Mouse (Mus musculus) liver, postnatal 0 days (tissue): ENCODE results near the gene Nfatc3. TPM values are rescaled to one million over a fixed set of nuclear protein-coding genes. Genes with fewer than 3 reads are reported as not detected.

Experiments used
- ATAC-seq: fragments of 200-750 bp; cut with Nextera tagmentation; 2 replicates; pipeline ENCODE4 v1.8.0; 2017; ENCODE audit warnings: mild to moderate bottlenecking, moderate library complexity
- DNase-seq: peaks from one replicate; pipeline ENCODE4 v3.0.0-alpha.2; 2016
- H3K27ac ChIP-seq: fragments of 300-500 bp; sonication (generic); 2 replicates; pipeline ENCODE4 v1.5.1; 2014; ENCODE audit warnings: antibody characterized with exemption, moderate library complexity, mild to moderate bottlenecking, low read depth
- H3K27me3 ChIP-seq: fragments of 300-500 bp; sonication (generic); 2 replicates; pipeline ENCODE4 v1.6.1; 2014; ENCODE audit warnings: low read length, control low read depth, mixed read lengths; ENCODE audit not compliant: insufficient read depth
- H3K36me3 ChIP-seq: fragments of 300-500 bp; sonication (generic); replicated peaks from 2 replicates; pipeline ENCODE4 v1.6.1; 2014; ENCODE audit warnings: mild to moderate bottlenecking, control low read depth, low read length, moderate library complexity, mixed read lengths; ENCODE audit not compliant: insufficient read depth
- H3K4me1 ChIP-seq: fragments of 300-500 bp; sonication (generic); 2 replicates; pipeline ENCODE4 v1.6.1; 2014; ENCODE audit warnings: antibody characterized with exemption, mild to moderate bottlenecking, control low read depth; ENCODE audit not compliant: insufficient read depth
- H3K4me2 ChIP-seq: fragments of 300-500 bp; sonication (generic); 2 replicates; pipeline ENCODE4 v1.6.1; 2014; ENCODE audit warnings: low read depth, mild to moderate bottlenecking, low read length, moderate library complexity, mixed read lengths
- H3K4me3 ChIP-seq: fragments of 300-500 bp; sonication (generic); 2 replicates; pipeline ENCODE4 v1.5.1; 2014; ENCODE audit warnings: low read depth, low read length
- H3K9ac ChIP-seq: fragments of 300-500 bp; sonication (generic); replicated peaks from 2 replicates; pipeline ENCODE4 v1.6.1; 2014; ENCODE audit warnings: mild to moderate bottlenecking, moderate library complexity
- H3K9me3 ChIP-seq: fragments of 300-500 bp; sonication (generic); 2 replicates; pipeline ENCODE4 v1.6.1; 2016; ENCODE audit warnings: mild to moderate bottlenecking, control low read depth, low read length, mixed read lengths
- CTCF ChIP-seq: sonication (generic); IDR thresholded peaks from 2 replicates; pipeline ENCODE4 v1.5.1; 2016; ENCODE audit warnings: antibody characterized with exemption, low read depth
- EP300 ChIP-seq: IDR thresholded peaks from 2 replicates; pipeline ENCODE4 v1.6.1; 2016; ENCODE audit warnings: antibody characterized with exemption, low read depth, mild to moderate bottlenecking
- WGBS: fragments of 180-500 bp; shearing (Covaris S2); extraction: QIAGEN DNeasy Blood & Tissue Kit; methylation state at CpG from one replicate; pipeline ENCODE4 v1.1.7; 2014; ENCODE audit not compliant: insufficient replicate concordance; 5-methylcytosine and 5-hydroxymethylcytosine counted together
- polyA plus RNA-seq: library from polyadenylated mRNA; unstranded; fragments of >200 nt; fragmentation: Nextera tagmentation; extraction: Ambion mirVana; gene quantifications from 2 replicates; pipeline ENCODE4 v1.2.1, GENCODE M21; 2015

The Nfatc3 gene
- polyA plus RNA-seq, 1 experiment from 2014 or later = 2.3 TPM

DNA sequence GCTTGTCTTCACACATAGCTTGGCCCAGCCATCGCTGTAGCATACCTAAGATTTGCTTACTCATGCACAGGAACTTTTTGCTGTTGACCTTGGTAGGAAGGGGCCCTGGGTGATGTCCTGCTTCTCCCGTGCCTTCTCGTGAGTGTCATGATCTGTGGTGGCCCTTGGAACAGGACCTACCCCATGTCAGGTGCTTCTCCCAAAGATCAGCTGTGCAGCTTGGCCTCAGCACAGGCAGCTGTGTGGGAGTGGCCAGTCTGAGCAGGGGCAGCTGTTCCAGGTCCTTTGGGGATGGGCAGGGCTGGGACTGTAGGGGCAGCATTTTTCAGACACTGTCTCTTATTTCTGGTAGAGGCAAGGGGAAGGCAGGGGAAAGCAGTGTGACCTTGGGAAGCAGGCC, 14.5 kb upstream of the Nfatc3 start:
- Histone ChIP-seq H3K9ac (no peak overlapping the region), H3K4me3 (no peak overlapping the region), H3K4me2 (no peak overlapping the region), H3K4me1 (peaks cover 14% of the 10 kb centered on the region; the same call in 1 of the 2 replicates), H3K9me3 (no peaks in the 10 kb centered on the region), H3K36me3 (no peaks in the 10 kb centered on the region), H3K27ac (no peak overlapping the region), H3K27me3 (no peaks in the 10 kb centered on the region)
- TF ChIP-seq CTCF (no peak), EP300 (no peak)
- DNase-seq (no peak), ATAC-seq (no peak)
- 33% methylated on average over 3 of the region's 3 CpGs for WGBS

- Histone ChIP-seq H3K27ac (peak overlapping the region; percentile 80), H3K4me3 (no peak overlapping the region), H3K4me1 (peaks cover 14% of the 10 kb centered on the region; the same call in 1 of the 2 replicates), H3K4me2 (0 out of 2 replicates have a peak overlapping the region, but pooled peaks have one; percentile 22), H3K9ac (peak overlapping the region; percentile 44; the same call in 1 of the 2 replicates), H3K36me3 (0 out of 2 replicates have a peak, but pooled peaks cover 13% of the 10 kb centered on the region), H3K9me3 (no peaks in the 10 kb centered on the region), H3K27me3 (no peaks in the 10 kb centered on the region)
- TF ChIP-seq CTCF = no peak
- TF ChIP-seq EP300 = no peak
- ATAC-seq (peak; percentile 80), DNase-seq (peak; percentile 49)
- WGBS = 81% methylated on average over 11 of the region's 11 CpGs
These were observed 11.6 kb upstream of the Nfatc3 start for GRCm38 (mm10) chr8:106046872-106047559.

DNA sequence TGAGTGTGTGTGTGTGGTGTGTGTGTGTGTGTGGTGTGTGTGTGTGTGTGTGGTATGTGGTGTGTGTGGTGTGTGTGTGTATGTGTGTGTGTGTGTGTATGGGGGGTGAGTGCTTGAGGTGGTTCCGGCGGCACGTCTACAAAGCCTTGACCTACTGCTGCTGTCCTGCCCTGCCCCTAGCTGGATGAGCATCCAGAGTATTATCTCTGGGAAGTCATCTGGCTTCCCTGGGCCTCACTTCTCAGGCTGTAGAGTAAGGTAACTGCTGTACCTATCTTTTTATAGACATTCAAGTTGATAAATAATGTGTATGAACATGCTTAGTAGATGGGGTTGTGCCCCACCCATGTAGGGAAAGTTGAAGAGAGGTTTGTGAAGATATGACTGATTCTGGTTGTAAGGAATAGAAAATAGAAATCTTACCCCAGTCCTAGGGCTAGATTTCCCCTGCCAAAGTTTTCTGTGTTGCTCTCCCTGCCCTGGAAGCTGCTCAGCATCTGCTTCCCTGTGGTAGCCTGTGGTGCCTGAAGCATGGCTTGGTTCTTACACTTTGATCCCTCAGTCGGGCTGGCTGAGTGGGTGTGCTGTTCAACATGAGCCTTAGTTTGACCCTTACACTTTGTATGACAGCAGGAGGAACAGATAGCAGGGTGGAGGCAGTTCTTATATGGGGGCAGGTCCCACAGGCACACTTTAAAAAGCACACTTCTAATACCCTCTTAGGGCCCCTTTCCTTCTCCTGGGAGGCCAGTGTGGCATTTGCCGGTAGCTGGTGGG, 10.6 kb upstream of the Nfatc3 start:
- Histone ChIP-seq H3K9me3 (no peaks in the 10 kb centered on the region), H3K4me1 (peaks cover 14% of the 10 kb centered on the region; the same call in 1 of the 2 replicates), H3K27ac (peak overlapping the region; percentile 19), H3K27me3 (no peaks in the 10 kb centered on the region), H3K4me3 (no peak overlapping the region), H3K9ac (no peak overlapping the region), H3K36me3 (0 out of 2 replicates have a peak, but pooled peaks cover 13% of the 10 kb centered on the region), H3K4me2 (no peak overlapping the region)
- TF ChIP-seq EP300 (no peak), CTCF (no peak)
- DNase-seq (no peak), ATAC-seq (peak; percentile 48)
- WGBS = 58% methylated on average over 5 of the region's 5 CpGs

DNA sequence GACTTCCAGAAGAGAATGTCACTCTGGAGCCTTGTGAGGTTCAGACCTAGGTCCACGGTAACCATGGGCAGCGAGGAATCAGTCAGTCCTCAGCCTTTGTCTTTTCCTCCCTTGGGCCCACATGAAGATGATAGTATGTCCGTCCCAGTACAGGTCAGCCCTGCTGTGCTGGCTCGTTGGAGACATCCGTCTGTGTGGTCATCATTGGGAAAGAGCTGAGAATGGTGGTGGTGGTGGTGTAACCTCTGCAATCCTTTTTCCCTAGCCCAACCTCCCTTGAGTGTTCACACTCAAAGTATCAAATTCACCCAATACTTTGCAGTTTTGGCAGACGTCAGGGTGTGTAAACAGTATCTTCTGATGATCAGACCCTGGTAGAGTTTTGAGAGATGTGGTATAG, 8.8 kb upstream of the Nfatc3 start:
- no peaks in the 10 kb centered on the region for H3K27me3 ChIP-seq
- WGBS = 77% methylated on average over 6 of the region's 6 CpGs
- no peak for DNase-seq
- no peak overlapping the region for H3K27ac ChIP-seq
- H3K9ac ChIP-seq = no peak overlapping the region
- TF ChIP-seq EP300 = no peak
- no peaks in the 10 kb centered on the region for H3K9me3 ChIP-seq
- H3K4me3 ChIP-seq = no peak overlapping the region
- H3K4me2 ChIP-seq = no peak overlapping the region
- peaks cover 31% of the 10 kb centered on the region for H3K4me1 ChIP-seq
- H3K36me3 ChIP-seq = 0 out of 2 replicates have a peak, but pooled peaks cover 13% of the 10 kb centered on the region
- ATAC-seq = no peak

- DNase-seq (no peak), ATAC-seq (no peak)
- Histone ChIP-seq H3K27me3 (no peaks in the 10 kb centered on the region), H3K4me1 (peaks cover 37% of the 10 kb centered on the region), H3K4me3 (peak overlapping the region; percentile 11; the same call in 1 of the 2 replicates), H3K27ac (0 out of 2 replicates have a peak overlapping the region, but pooled peaks have one; percentile 91), H3K36me3 (0 out of 2 replicates have a peak, but pooled peaks cover 13% of the 10 kb centered on the region), H3K4me2 (peak overlapping the region; percentile 52), H3K9me3 (no peaks in the 10 kb centered on the region), H3K9ac (peak overlapping the region; percentile 42; the same call in 1 of the 2 replicates)
- WGBS = 83% methylated on average over 3 of the region's 3 CpGs
- TF ChIP-seq EP300 (no peak), CTCF (no peak)
These were observed 7.6 kb upstream of the Nfatc3 start for GRCm38 (mm10) chr8:106051068-106051467.

GRCm38 (mm10) chr8:106052510-106053089, 6.0 kb upstream of the Nfatc3 start:
- ATAC-seq = peak; percentile 62
- Histone ChIP-seq H3K4me2 (no peak overlapping the region), H3K9me3 (no peaks in the 10 kb centered on the region), H3K27ac (peak overlapping the region; percentile 91), H3K4me1 (peaks cover 31% of the 10 kb centered on the region), H3K4me3 (peak overlapping the region; percentile 11; the same call in 1 of the 2 replicates), H3K27me3 (no peaks in the 10 kb centered on the region), H3K36me3 (0 out of 2 replicates have a peak, but pooled peaks cover 13% of the 10 kb centered on the region), H3K9ac (no peak overlapping the region)
- DNase-seq = peak; percentile 47
- 65% methylated on average over 9 of the region's 9 CpGs for WGBS
- TF ChIP-seq EP300 (no peak), CTCF (no peak)
